Mouse (Mus musculus) lung, embryonic 14.5 days (tissue): ENCODE measurements around the gene Kcnk15. TPM values are rescaled to one million over a fixed set of nuclear protein-coding genes. Genes with fewer than 3 reads are reported as not detected.

Experiments
- ATAC-seq: fragments of 200-750 bp; cut with Nextera tagmentation; 2 replicates; pipeline ENCODE4 v1.8.0; 2017; ENCODE audit warnings: mild to moderate bottlenecking, moderate TSS enrichment, moderate library complexity; ENCODE audit not compliant: insufficient read depth
- DNase-seq: peaks from one replicate; pipeline ENCODE4 v3.0.0-alpha.2; 2015
- H3K27ac ChIP-seq: fragments of 300-500 bp; sonication (generic); 2 replicates; pipeline ENCODE4 v1.5.1; 2014; ENCODE audit warnings: low read depth, mild to moderate bottlenecking, moderate library complexity
- H3K27me3 ChIP-seq: fragments of 300-500 bp; sonication (generic); 2 replicates; pipeline ENCODE4 v1.6.1; 2014; ENCODE audit warnings: low read length, control low read depth; ENCODE audit not compliant: insufficient read depth
- H3K36me3 ChIP-seq: fragments of 300-500 bp; sonication (generic); 2 replicates; pipeline ENCODE4 v1.6.1; 2014; ENCODE audit warnings: control low read depth; ENCODE audit not compliant: insufficient read depth
- H3K4me1 ChIP-seq: fragments of 300-500 bp; sonication (generic); 2 replicates; pipeline ENCODE4 v1.6.1; 2014; ENCODE audit warnings: antibody characterized with exemption, control low read depth; ENCODE audit not compliant: insufficient read depth
- H3K4me2 ChIP-seq: fragments of 300-500 bp; sonication (generic); 2 replicates; pipeline ENCODE4 v1.6.1; 2014; ENCODE audit warnings: mild to moderate bottlenecking
- H3K4me3 ChIP-seq: fragments of 300-500 bp; sonication (generic); 2 replicates; pipeline ENCODE4 v1.5.1; 2014; ENCODE audit warnings: low read depth, low read length
- H3K9ac ChIP-seq: fragments of 300-500 bp; sonication (generic); 2 replicates; pipeline ENCODE4 v1.6.1; 2014
- H3K9me3 ChIP-seq: fragments of 300-500 bp; sonication (generic); 2 replicates; pipeline ENCODE4 v1.6.1; 2016; ENCODE audit warnings: low read depth, low read length, control low read depth
- CTCF ChIP-seq: IDR thresholded peaks from 2 replicates; pipeline ENCODE4 v1.5.1; 2016; ENCODE audit warnings: antibody characterized with exemption, low read depth
- WGBS: fragments of 180-500 bp; shearing (Covaris S2); extraction: QIAGEN DNeasy Blood & Tissue Kit; methylation state at CpG from one replicate; pipeline ENCODE4 v1.1.7; 2014; 5-methylcytosine and 5-hydroxymethylcytosine counted together
- polyA plus RNA-seq: library from polyadenylated mRNA; unstranded; fragments of >200 nt; fragmentation: Nextera tagmentation; extraction: Ambion mirVana; gene quantifications from 2 replicates; pipeline ENCODE4 v1.2.1, GENCODE M21; 2014

The Kcnk15 gene
- polyA plus RNA-seq, 1 experiment from 2014 or later: not detected

GRCm38 (mm10) chr2:163857233-163857632 is 3.8 kb downstream of the Kcnk15 start:
- H3K27ac ChIP-seq: no peak overlapping the region
- H3K36me3 ChIP-seq: no peaks in the 10 kb centered on the region
- H3K9ac ChIP-seq: no peak overlapping the region
- no peak for DNase-seq
- peaks cover 59% of the 10 kb centered on the region for H3K27me3 ChIP-seq
- TF ChIP-seq CTCF: no peak
- no peaks in the 10 kb centered on the region for H3K4me1 ChIP-seq
- no peaks in the 10 kb centered on the region for H3K9me3 ChIP-seq
- no peak overlapping the region for H3K4me3 ChIP-seq
- WGBS: 69% methylated on average over 6 of the region's 6 CpGs
- no peak overlapping the region for H3K4me2 ChIP-seq
- no peak for ATAC-seq

GRCm38 (mm10) chr2:163858254-163858947 is 5.0 kb downstream of the Kcnk15 start:
- 0 out of 2 replicates have a peak overlapping the region, but pooled peaks have one; percentile 8 for H3K4me3 ChIP-seq
- H3K4me2 ChIP-seq: peak overlapping the region; percentile 37; the same call in 1 of the 2 replicates
- ATAC-seq (peak; percentile 50; the same call in 1 of the 2 replicates), DNase-seq (peak; percentile 41)
- TF ChIP-seq CTCF: peak; percentile 70
- WGBS: 13% methylated on average over 50 of the region's 50 CpGs
- H3K9me3 ChIP-seq: no peaks in the 10 kb centered on the region
- no peaks in the 10 kb centered on the region for H3K4me1 ChIP-seq
- H3K27ac ChIP-seq: no peak overlapping the region
- H3K36me3 ChIP-seq: no peaks in the 10 kb centered on the region
- H3K27me3 ChIP-seq: peaks cover 50% of the 10 kb centered on the region
- no peak overlapping the region for H3K9ac ChIP-seq

GRCm38 (mm10) chr2:163865311-163865710 is 11.9 kb downstream of the Kcnk15 start:
- no peak overlapping the region for H3K4me3 ChIP-seq
- H3K9ac ChIP-seq: no peak overlapping the region
- H3K4me2 ChIP-seq: no peak overlapping the region
- DNase-seq: no peak
- H3K27ac ChIP-seq: no peak overlapping the region
- no peaks in the 10 kb centered on the region for H3K9me3 ChIP-seq
- no peak for ATAC-seq
- WGBS: 87% methylated on average over 5 of the region's 5 CpGs
- no peaks in the 10 kb centered on the region for H3K36me3 ChIP-seq
- H3K4me1 ChIP-seq: no peaks in the 10 kb centered on the region
- H3K27me3 ChIP-seq: no peaks in the 10 kb centered on the region
- TF ChIP-seq CTCF: no peak

GRCm38 (mm10) chr2:163866061-163866460 is 12.6 kb downstream of the Kcnk15 start:
- ATAC-seq (no peak), DNase-seq (no peak)

GRCm38 (mm10) chr2:163869783-163870182 is 16.3 kb downstream of the Kcnk15 start:
- no peak for TF ChIP-seq CTCF
- no peak overlapping the region for H3K9ac ChIP-seq
- no peak overlapping the region for H3K4me3 ChIP-seq
- 59% methylated on average over 5 of the region's 5 CpGs for WGBS
- H3K27me3 ChIP-seq: no peaks in the 10 kb centered on the region
- H3K4me2 ChIP-seq: no peak overlapping the region
- no peak for ATAC-seq
- DNase-seq: no peak
- H3K4me1 ChIP-seq: no peaks in the 10 kb centered on the region
- no peaks in the 10 kb centered on the region for H3K36me3 ChIP-seq
- no peaks in the 10 kb centered on the region for H3K9me3 ChIP-seq
- H3K27ac ChIP-seq: no peak overlapping the region

More at GRCm38 (mm10) chr2:163866061-163866460, 12.6 kb downstream of the Kcnk15 start:
- Histone ChIP-seq H3K36me3 (no peaks in the 10 kb centered on the region), H3K27ac (no peak overlapping the region), H3K9ac (no peak overlapping the region), H3K4me3 (no peak overlapping the region), H3K4me2 (no peak overlapping the region), H3K9me3 (no peaks in the 10 kb centered on the region), H3K4me1 (no peaks in the 10 kb centered on the region), H3K27me3 (no peaks in the 10 kb centered on the region)
- 59% methylated on average over 9 of the region's 9 CpGs for WGBS
- TF ChIP-seq CTCF: no peak

- DNase-seq (no peak), ATAC-seq (no peak)
- H3K9me3 ChIP-seq: no peaks in the 10 kb centered on the region
- H3K27me3 ChIP-seq: no peaks in the 10 kb centered on the region
- H3K9ac ChIP-seq: no peak overlapping the region
- H3K36me3 ChIP-seq: no peaks in the 10 kb centered on the region
- H3K4me1 ChIP-seq: no peaks in the 10 kb centered on the region
- no peak overlapping the region for H3K4me2 ChIP-seq
- 80% methylated on average over 4 of the region's 4 CpGs for WGBS
- H3K4me3 ChIP-seq: no peak overlapping the region
- no peak overlapping the region for H3K27ac ChIP-seq
- no peak for TF ChIP-seq CTCF
Observed at GRCm38 (mm10) chr2:163871266-163871665, 17.8 kb downstream of the Kcnk15 start.

GRCm38 (mm10) chr2:163871906-163872305 is 18.5 kb downstream of the Kcnk15 start:
- WGBS: 34% methylated on average over 3 of the region's 3 CpGs
- DNase-seq (peak; percentile 63), ATAC-seq (no peak)
- Histone ChIP-seq H3K4me3 (no peak overlapping the region), H3K9me3 (no peaks in the 10 kb centered on the region), H3K4me2 (no peak overlapping the region), H3K36me3 (no peaks in the 10 kb centered on the region), H3K4me1 (no peaks in the 10 kb centered on the region), H3K27ac (no peak overlapping the region), H3K27me3 (no peaks in the 10 kb centered on the region), H3K9ac (no peak overlapping the region)
- no peak for TF ChIP-seq CTCF
